Mouse (Mus musculus) G1E (cell line): ENCODE measurements around the gene Nif3l1.

ENCODE experiments used
- CTCF ChIP-seq: IDR thresholded peaks from 2 replicates; pipeline ENCODE4 v1.5.1; 2012; ENCODE audit warnings: low read depth, low read length, inconsistent platforms, mixed read lengths
- GATA1 ChIP-seq: IDR thresholded peaks from 2 replicates; pipeline ENCODE4 v1.6.1; 2012; ENCODE audit warnings: borderline replicate concordance, low read length, inconsistent platforms, mixed read lengths
- TAL1 ChIP-seq: conservative IDR thresholded peaks from 2 replicates; pipeline ENCODE4 v1.6.1; 2012; ENCODE audit warnings: low read depth, low read length, inconsistent platforms, mixed read lengths

DNA sequence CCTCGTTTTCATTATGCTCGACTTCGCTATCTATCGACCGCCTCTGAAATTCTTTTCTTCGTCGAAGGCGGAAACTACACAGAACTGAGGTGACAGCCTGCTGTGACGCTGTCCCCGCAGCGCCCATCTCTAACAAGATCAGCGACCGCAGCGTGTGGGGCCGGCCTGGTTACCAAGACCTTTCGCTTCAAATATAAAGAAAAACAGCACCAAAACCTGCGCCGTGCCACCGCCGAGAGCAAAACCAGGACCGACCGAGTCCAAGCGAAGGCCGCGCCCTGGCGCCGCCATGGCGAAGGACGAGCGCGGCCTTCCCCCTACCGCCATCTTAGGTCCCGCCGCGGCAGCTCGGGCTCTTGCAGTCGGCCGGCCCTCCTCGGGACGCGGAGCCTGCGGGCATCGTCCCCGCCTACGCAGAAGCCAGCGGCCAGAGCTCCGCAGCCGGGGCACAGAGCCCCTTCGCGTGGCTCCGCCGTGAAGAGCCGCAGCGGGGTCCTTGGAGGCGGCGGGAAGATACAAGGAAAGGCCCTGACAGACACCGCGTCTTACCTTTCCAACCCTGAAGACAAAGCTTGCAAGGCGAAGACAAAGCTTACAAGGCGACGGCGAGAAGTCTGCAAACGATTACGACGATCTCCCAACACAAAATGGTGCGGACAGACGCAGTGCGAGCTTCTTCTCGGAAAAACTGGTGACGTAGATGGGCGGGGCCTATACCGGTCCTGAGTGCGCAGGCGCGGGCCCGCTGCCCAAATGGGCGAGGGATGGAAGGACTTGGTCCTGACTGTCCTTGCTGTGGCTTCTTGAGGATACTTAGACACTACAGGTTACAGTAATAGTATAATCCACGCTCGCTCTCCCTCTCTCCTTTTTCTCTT is 21.3 kb upstream of the Nif3l1 start, which contains the start of gene Clk1:
- TF ChIP-seq CTCF (no peak), GATA1 (no peak), TAL1 (no peak)
